Mouse (Mus musculus) mouse trophoblast stem cell (cell line): ENCODE data around the gene Gm14139.
"Not testable (repeated sequence)": the region's sequence is repeated elsewhere in the genome, so short reads cannot be mapped to it uniquely, and the experiment has no call there.

Source experiments
- in situ Hi-C, 2 experiments: fragments of 300-500 bp; cut with MseI, MboI; formaldehyde crosslinking; loops; 2 replicates in 1 of 2; 3 replicates in 1 of 2; pipeline ENCODE4 v1.15.1; 2025

Gm14139 gene

GRCm38 (mm10) chr2:150181570-150181999 lies at the start of gene Gm14139:
Gene Gm14139 (plus strand): TSS chr2:150181755.
- in situ Hi-C loops = not testable (repeated sequence)

- in situ Hi-C loops = not testable (repeated sequence)
Measured at GRCm38 (mm10) chr2:150132002-150132401, 49.6 kb upstream of the Gm14139 start.

- in situ Hi-C loops = no loop called here
Measured at GRCm38 (mm10) chr2:150132773-150133172, 48.8 kb upstream of the Gm14139 start.

GRCm38 (mm10) chr2:150136435-150136897 lies 45.1 kb upstream of the Gm14139 start, which contains the start of gene Zfp120:
Gene Zfp120 (minus strand): TSS chr2:150136708.
- in situ Hi-C loops = no loop called here

- in situ Hi-C loops = no loop called here
Measured at GRCm38 (mm10) chr2:150166703-150167102, 14.9 kb upstream of the Gm14139 start.

GRCm38 (mm10) chr2:150173833-150174232 lies 7.7 kb upstream of the Gm14139 start:
- in situ Hi-C loops = no loop called here

- in situ Hi-C loops = not testable (repeated sequence)
Measured at GRCm38 (mm10) chr2:150179579-150179978, 2.0 kb upstream of the Gm14139 start, which contains the start of gene Gm10770. Gene Gm10770 (minus strand): TSS chr2:150179679.

GRCm38 (mm10) chr2:150181046-150181445 lies 509 bp upstream of the Gm14139 start:
- in situ Hi-C loops = not testable (repeated sequence)

- in situ Hi-C loops = loop anchor here in 1 of 2 experiments (5.0 kb wide), 1 partner anchor 235 kb away; the partner anchor contains the start of gene Zfp442
Measured at GRCm38 (mm10) chr2:150217600-150218362, 36.2 kb downstream of the Gm14139 start, which contains the start of gene Zfp937. Gene Zfp937 (plus strand): TSS chr2:150218073.

GRCm38 (mm10) chr2:150218363-150218725 lies 36.8 kb downstream of the Gm14139 start:
- in situ Hi-C loops = loop anchor here in 1 of 2 experiments (5.0 kb wide), 1 partner anchor 234 kb away; the partner anchor contains the start of gene Zfp442

GRCm38 (mm10) chr2:150223263-150223662 lies 41.7 kb downstream of the Gm14139 start:
- in situ Hi-C loops = not testable (repeated sequence)
